ENCODE assay signal across 8 mouse cellular contexts in genomic region chr2:125782719-125783109, GRCm38 (mm10). TPM values are rescaled to one million over a fixed set of nuclear protein-coding genes. Genes with fewer than 3 reads are reported as not detected.
DNase-seq lines count a peak whose midpoint lies in the region; ATAC-seq lines count a peak whose summit lies in the region.

Secisbp2l (minus strand) TSS chr2:125782870.

- H3K4me1 ChIP-seq in embryonic facial prominence, embryonic 14.5 days (ENCODE audit: control insufficient read depth, insufficient read depth, low read length) = peaks cover 19% of the 10 kb centered on the region; the same call in 1 of the 2 replicates
- peaks cover 19% of the 10 kb centered on the region for H3K4me1 ChIP-seq in kidney, embryonic 14.5 days (ENCODE audit: control insufficient read depth, insufficient read depth, low read length)
- peaks cover 13% of the 10 kb centered on the region for H3K4me1 ChIP-seq in limb, embryonic 15.5 days

- no peaks in the 10 kb centered on the region for H3K9me3 ChIP-seq in embryonic facial prominence, embryonic 14.5 days (ENCODE audit: control insufficient read depth, low read length)
- no peaks in the 10 kb centered on the region for H3K9me3 ChIP-seq in kidney, embryonic 14.5 days (ENCODE audit: control insufficient read depth, low read length)
- no peaks in the 10 kb centered on the region for H3K9me3 ChIP-seq in limb, embryonic 15.5 days

- peak within 1 kb of the TSS; percentile 78 for H3K4me2 ChIP-seq in embryonic facial prominence, embryonic 14.5 days (ENCODE audit: low read depth, low read length)
- H3K4me2 ChIP-seq in kidney, embryonic 14.5 days (replicated peaks; ENCODE audit: low read depth, low read length) = peak within 1 kb of the TSS; percentile 62
- H3K4me2 ChIP-seq in limb, embryonic 15.5 days = peak within 1 kb of the TSS; percentile 54

- no peaks in the 10 kb centered on the region; the same call in 1 of the 2 replicates for H3K36me3 ChIP-seq in embryonic facial prominence, embryonic 14.5 days (ENCODE audit: control insufficient read depth, insufficient read depth, low read length)
- no peaks in the 10 kb centered on the region for H3K36me3 ChIP-seq in kidney, embryonic 14.5 days (ENCODE audit: control insufficient read depth, insufficient read depth, low read length)
- no peaks in the 10 kb centered on the region for H3K36me3 ChIP-seq in limb, embryonic 15.5 days

- ATAC-seq in embryonic facial prominence, embryonic 14.5 days (ENCODE audit: low read depth) = peak; percentile 96
- peak; percentile 94 for ATAC-seq in kidney, embryonic 14.5 days (ENCODE audit: low FRiP score, low TSS enrichment)
- ATAC-seq in limb, embryonic 15.5 days (ENCODE audit: insufficient number of reproducible peaks, low FRiP score, low TSS enrichment, low read depth) = peak; percentile 90

- peak within 1 kb of the TSS; percentile 85 for H3K4me3 ChIP-seq in embryonic facial prominence, embryonic 14.5 days (ENCODE audit: low read depth, low read length)
- peak within 1 kb of the TSS; percentile 64 for H3K4me3 ChIP-seq in kidney, embryonic 14.5 days (ENCODE audit: low read length)
- H3K4me3 ChIP-seq in limb, embryonic 15.5 days = peak within 1 kb of the TSS; percentile 89

- peak within 1 kb of the TSS; percentile 84 for H3K27ac ChIP-seq in embryonic facial prominence, embryonic 14.5 days (replicated peaks; ENCODE audit: low read depth, low read length)
- H3K27ac ChIP-seq in kidney, embryonic 14.5 days (ENCODE audit: low read depth, low read length) = peak within 1 kb of the TSS; percentile 76; the same call in 1 of the 2 replicates
- peak within 1 kb of the TSS; percentile 85 for H3K27ac ChIP-seq in limb, embryonic 15.5 days

- peak within 1 kb of the TSS; percentile 92 for H3K9ac ChIP-seq in embryonic facial prominence, embryonic 14.5 days (ENCODE audit: low read depth, low read length)
- H3K9ac ChIP-seq in kidney, embryonic 14.5 days (ENCODE audit: low read depth, low read length) = peak within 1 kb of the TSS; percentile 70
- H3K9ac ChIP-seq in limb, embryonic 15.5 days = peak within 1 kb of the TSS; percentile 79

- WGBS in embryonic facial prominence, embryonic 14.5 days = under 1% methylated on average over 19 of the region's 28 CpGs
- 2% methylated on average over 13 of the region's 28 CpGs for WGBS in kidney, embryonic 14.5 days
- under 1% methylated on average over 25 of the region's 28 CpGs for WGBS in limb, embryonic 15.5 days

- peak; percentile 90 for DNase-seq in 3T3-L1 (ENCODE audit: low read depth, low spot score)
- peak; percentile 93 for DNase-seq in adrenal gland, postnatal 4 days (ENCODE audit: low spot score in 2 of 2)
- DNase-seq in embryonic facial prominence, embryonic 14.5 days (ENCODE audit: low spot score) = peak; percentile 93
- DNase-seq in heart, adult 8-10 months (ENCODE audit: low spot score) = peak; percentile 96
- peak; percentile 56 to 80 for DNase-seq in monocyte, adult 2 months (ENCODE audit: low read depth in 1 of 2, low spot score in 2 of 2)
- peak; percentile 87 to 89 for DNase-seq in spleen, postnatal 36 days (ENCODE audit: low spot score in 2 of 2)

- H3K27me3 ChIP-seq in embryonic facial prominence, embryonic 14.5 days (replicated peaks; ENCODE audit: control insufficient read depth, insufficient read depth, low read length) = no peaks in the 10 kb centered on the region
- no peaks in the 10 kb centered on the region for H3K27me3 ChIP-seq in kidney, embryonic 14.5 days (ENCODE audit: control insufficient read depth, insufficient read depth, low read length)
- H3K27me3 ChIP-seq in limb, embryonic 15.5 days = no peaks in the 10 kb centered on the region

RNA-seq across cellular contexts. Expression of gene Secisbp2l, which starts in this region (rescaled TPM):
- total RNA-seq in adrenal gland, postnatal 4 days (2021) = 10 to 100 TPM; 58.5 TPM
- polyA plus RNA-seq in embryonic facial prominence, embryonic 14.5 days (2014; fragmentation: Nextera tagmentation; extraction: Ambion mirVana) = 21.8 and 22.1 TPM in 2 replicates
- total RNA-seq in heart, adult 8-10 months (2022) = 10 to 100 TPM; 26.1 to 29.2 (median 27.6) TPM
- polyA plus RNA-seq in kidney, embryonic 14.5 days (2014; fragmentation: Nextera tagmentation; extraction: Ambion mirVana) = 15.7 and 26.7 TPM in 2 replicates
- 18.1 and 19.9 TPM in 2 replicates for polyA plus RNA-seq in limb, embryonic 15.5 days (2015; fragmentation: Nextera tagmentation; extraction: Ambion mirVana)

Comparison
In these comparisons a context has a peak if more than half of its experiments do, and no peak if none do; other contexts are left out.
1. Peak in every context shown above with its lines: DNase-seq, ATAC-seq, H3K4me3 ChIP-seq and H3K27ac ChIP-seq.